Mouse (Mus musculus): Measurements from ENCODE around the gene Gm45208. TPM values are rescaled to one million over a fixed set of nuclear protein-coding genes. Genes with fewer than 3 reads are reported as not detected.

Gm45208 gene
- total RNA-seq, 2 experiments from 2014 or later: 0.58 TPM; not detected in 1

DNA sequence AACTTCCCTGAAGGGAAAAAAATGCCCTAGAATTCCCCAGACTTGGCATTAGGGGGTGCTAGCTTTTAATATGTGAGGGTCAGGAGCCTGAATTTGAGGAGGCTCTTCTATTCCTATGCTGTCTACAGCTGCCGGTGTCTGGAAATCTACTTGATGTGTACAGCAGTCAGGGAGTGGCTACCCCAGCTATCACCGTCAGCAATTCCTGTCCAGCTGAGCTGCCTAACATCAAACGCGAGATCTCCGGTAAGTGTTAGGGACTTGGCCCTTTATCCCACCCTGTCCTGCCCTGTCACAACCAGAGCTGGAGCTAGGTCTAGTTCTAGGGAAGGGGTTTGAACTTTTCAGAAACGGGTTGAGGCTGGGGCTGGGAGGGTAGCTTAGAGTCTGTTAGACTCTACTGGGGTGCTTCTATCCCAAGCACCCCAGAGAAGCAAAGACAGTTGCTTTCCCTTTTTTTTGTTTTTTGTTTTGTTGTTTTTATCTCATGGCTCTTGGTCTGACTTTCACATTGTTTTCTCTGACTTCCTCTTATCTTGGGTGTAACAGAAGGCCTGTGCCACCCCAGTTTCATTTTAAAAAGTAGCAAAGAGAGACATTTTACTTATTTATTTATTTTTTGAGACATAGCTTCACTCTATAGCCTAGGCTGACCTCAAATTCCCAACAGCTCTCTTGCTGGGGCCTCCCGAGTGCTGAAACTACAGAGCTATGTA lies 47.4 kb downstream of the Gm45208 start:
- no peak for DNase-seq (ENCODE audit: low spot score in 2 of 2)

DNA sequence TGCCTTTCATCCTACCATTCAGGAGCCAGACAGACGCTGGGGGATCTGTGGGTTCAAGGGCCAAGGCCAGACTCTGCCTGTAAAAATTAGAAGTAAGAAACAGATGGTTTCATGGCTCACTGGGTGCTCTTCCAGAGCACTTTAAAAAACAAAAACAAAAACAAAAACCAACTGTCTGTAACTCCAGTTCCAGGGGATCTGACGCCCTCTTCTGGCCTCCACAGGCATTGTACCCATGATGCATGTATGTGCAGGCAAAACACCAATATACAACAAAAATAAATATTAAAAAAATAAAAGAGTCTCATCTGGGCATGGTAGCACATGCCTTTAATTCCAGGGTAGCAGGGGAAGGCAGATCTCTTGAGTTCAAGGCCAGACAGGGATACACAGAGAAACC lies 50.7 kb downstream of the Gm45208 start:
- DNase-seq (ENCODE audit: low spot score in 2 of 2): no peak

DNA sequence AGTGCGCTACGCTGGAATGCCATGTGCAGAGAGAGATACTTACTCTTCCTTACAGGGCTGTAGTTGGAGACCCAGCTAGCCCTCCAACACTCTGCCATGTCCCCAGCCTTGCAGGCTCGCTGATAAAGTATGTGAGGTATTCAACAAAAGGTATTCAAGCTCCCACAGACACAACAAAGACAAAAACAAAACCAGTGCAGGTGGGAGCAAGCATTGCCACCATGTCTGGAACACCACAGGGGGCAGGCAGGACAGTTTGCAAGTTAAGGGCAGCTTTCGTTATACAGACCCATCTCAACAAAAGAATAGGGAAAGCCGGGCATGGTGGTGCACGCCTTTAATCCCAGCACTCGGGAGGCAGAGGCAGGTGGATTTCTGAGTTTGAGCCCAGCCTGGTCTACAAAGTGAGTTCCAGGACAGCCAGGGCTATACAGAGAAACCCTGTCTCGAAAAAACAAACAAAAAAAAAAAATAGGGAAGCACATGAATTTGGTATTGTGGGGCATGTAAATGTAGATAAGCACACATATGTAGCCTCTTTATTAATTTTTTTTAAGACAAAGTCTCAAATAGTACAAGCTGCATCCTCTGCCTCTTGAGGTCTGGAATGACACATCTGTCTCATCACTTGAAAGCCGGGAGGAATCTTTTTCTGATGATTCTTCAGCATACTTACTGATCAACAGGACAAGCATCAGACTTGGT lies 53.6 kb downstream of the Gm45208 start:
- no peak for DNase-seq (ENCODE audit: low spot score in 2 of 2)

DNA sequence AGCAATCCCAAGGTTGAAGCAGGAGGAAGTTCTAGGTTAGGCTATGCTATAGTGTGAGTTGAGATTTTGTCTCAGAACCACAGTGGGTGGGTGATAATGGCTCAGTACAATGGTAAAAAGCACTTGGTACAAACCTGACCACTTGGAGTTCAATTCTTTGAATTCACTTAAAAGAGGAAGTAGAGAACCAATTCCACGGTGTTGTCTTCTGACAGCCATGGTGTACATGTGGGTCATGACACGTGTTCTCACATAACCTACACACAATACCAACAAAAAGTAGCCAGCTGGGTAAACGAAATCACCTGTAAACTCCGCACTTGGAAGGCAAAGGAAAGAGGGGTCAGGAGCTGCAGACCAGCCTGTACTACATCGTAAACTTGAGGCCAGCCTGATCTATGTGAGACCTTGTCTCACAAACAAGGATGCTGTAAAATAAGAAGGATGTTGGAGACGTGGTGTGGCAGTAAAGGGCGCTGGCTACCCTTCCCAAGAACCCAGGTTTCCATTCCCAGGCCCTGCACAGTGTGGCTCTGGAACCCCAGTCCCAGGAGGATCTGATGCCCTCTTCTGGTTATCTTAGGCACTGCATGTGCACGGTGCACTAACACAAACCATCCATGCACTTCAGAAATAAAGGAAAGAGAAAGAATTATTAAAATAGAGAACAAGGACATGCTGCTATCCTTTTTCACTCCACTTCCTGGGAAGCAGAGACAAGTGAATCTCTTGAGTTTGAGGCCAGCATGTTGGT lies 54.5 kb downstream of the Gm45208 start:
- peak; percentile 51 to 52 for DNase-seq (ENCODE audit: low spot score in 2 of 2)

DNA sequence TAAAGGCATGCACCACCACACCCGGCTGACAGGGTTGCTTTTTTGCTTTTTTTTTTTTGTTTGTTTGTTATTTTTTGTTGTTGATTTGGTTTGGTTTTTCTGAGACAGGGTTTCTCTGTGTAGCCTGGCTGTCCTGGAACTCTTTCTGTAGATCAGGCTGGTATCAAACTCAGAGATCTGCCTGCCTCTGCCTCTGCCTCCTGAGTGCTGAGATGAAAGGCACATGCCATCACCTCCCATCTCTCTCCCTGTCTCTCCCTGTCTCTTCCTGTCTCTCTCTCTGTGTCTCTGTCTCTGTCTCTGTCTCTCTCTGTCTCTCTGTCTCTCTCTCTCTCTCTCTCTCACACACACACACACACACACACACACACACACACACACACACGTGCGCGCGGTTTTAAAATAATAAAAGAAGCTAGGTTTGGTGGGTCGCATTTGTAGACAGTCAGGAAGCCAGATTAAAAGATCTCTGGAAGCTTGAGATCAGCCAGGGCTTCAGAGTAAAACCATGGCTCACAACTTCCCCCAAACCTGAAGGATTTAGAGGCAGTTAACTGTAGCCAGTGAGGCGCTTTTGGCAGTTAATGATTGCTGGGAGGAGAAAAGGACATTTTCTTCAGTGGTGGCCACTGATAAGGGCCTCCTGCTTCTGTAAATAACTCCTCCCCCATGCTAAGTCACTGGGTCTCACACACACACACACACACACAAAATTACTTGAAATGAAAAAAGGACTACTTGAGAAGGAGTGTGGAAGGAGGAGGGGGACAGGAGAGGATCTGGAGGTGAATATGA lies 56.6 kb downstream of the Gm45208 start:
- no peak for DNase-seq (ENCODE audit: low spot score in 2 of 2)

DNA sequence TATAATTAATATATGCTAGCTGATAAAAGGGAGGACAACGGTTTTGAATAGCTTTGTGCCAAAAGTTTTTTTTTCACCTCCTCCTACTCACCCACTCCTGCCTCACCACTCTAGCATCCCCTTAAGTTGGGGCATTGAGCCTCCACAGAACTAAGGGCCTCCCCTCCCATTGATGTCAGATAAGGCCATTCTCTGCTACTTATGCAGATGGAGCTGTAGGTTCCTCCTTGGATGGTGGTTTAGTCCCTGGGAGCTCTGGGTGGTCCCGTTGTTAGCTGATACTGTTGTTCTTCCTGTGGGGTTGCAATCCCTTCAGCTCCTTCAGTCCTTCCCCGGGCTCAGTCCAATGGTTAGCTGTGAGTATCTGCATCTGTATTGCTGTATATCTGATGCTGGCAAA lies 57.2 kb downstream of the Gm45208 start:
- no peak for DNase-seq (ENCODE audit: low spot score in 2 of 2)

Other genes with a start within 250 kb of the Gm45208 start
- not detected for gene Foxp3, start 148.6 kb upstream of the Gm45208 start, total RNA-seq (2021)
- gene Ppp1r3f, start 148.0 kb upstream of the Gm45208 start, total RNA-seq (2021): 1 to 10 TPM; 3.2 to 4.4 TPM
- gene Ccdc22, start 116.7 kb upstream of the Gm45208 start, total RNA-seq (2021): 10 to 100 TPM; 16.9 to 23.8 TPM
- gene Cacna1f, start 115.2 kb upstream of the Gm45208 start, total RNA-seq (2021): not detected
- 10 to 100 TPM; 46.1 to 70.5 TPM for gene Syp, start 83.8 kb upstream of the Gm45208 start, total RNA-seq (2021)
- 10 to 100 TPM in 1 of 2 experiments, 1 to 10 TPM in 1; 8.8 to 11.7 TPM for gene Prickle3, start 65.0 kb upstream of the Gm45208 start, total RNA-seq (2021)
- 10 to 100 TPM; 54.4 to 68.4 TPM for gene Plp2, start 50.9 kb upstream of the Gm45208 start, total RNA-seq (2021)
- under 1 TPM; 0.46 to 0.64 TPM for gene Magix, start 41.0 kb upstream of the Gm45208 start, total RNA-seq (2021)
- gene Gpkow, start 25.1 kb upstream of the Gm45208 start, total RNA-seq (2021): 10 to 100 TPM; 48.0 to 59.9 TPM
- 10 to 100 TPM; 45.4 to 62.8 TPM for gene Wdr45, start 7.9 kb upstream of the Gm45208 start, total RNA-seq (2021)
- 10 to 100 TPM; 12.1 to 16.3 TPM for gene Praf2, start 6.2 kb downstream of the Gm45208 start, total RNA-seq (2021)
- 1 to 10 TPM; 2.0 to 2.6 TPM for gene Ccdc120, start 28.7 kb downstream of the Gm45208 start, total RNA-seq (2021)
- 10 to 100 TPM; 41.9 to 56.9 TPM for gene Tfe3, start 40.3 kb downstream of the Gm45208 start, total RNA-seq (2021)
- gene Gripap1, start 67.5 kb downstream of the Gm45208 start, total RNA-seq (2021): 10 to 100 TPM; 52.4 to 54.4 TPM
- gene Kcnd1, start 100.0 kb downstream of the Gm45208 start, total RNA-seq (2021): under 1 TPM; 0.54 to 0.76 TPM
- 10 to 100 TPM; 57.4 to 63.1 TPM for gene Otud5, start 119.1 kb downstream of the Gm45208 start, total RNA-seq (2021)
- 10 to 100 TPM in 1 of 2 experiments, 1 to 10 TPM in 1; 8.1 to 13.4 TPM for gene Pim2, start 156.0 kb downstream of the Gm45208 start, total RNA-seq (2021)
- 10 to 100 TPM; 38.9 to 50.3 TPM for gene Slc35a2, start 161.8 kb downstream of the Gm45208 start, total RNA-seq (2021)
- 100 to 1,000 TPM in 1 of 2 experiments, 10 to 100 TPM in 1; 97.4 to 121 TPM for gene Pqbp1, start 177.0 kb downstream of the Gm45208 start, total RNA-seq (2021)
- 100 to 1,000 TPM in 1 of 2 experiments, 10 to 100 TPM in 1; 85.0 to 107 TPM for gene Timm17b, start 177.1 kb downstream of the Gm45208 start, total RNA-seq (2021)
- not detected for gene Gm10491, start 185.6 kb downstream of the Gm45208 start, total RNA-seq (2021)
- not detected for gene Gm10490, start 187.3 kb downstream of the Gm45208 start, total RNA-seq (2021)
- 10 to 100 TPM; 48.9 to 64.9 TPM for gene Pcsk1n, start 197.6 kb downstream of the Gm45208 start, total RNA-seq (2021)
- not detected for gene Eras, start 206.4 kb downstream of the Gm45208 start, total RNA-seq (2021)
- 10 to 100 TPM; 14.4 to 15.0 TPM for gene Hdac6, start 225.6 kb downstream of the Gm45208 start, total RNA-seq (2021)